Mouse (Mus musculus): Measurements from ENCODE around the gene Gm19345. TPM values are rescaled to one million over a fixed set of nuclear protein-coding genes. Genes with fewer than 3 reads are reported as not detected.

Gene Gm19345
- polyA plus RNA-seq, 1 experiment from 2014 or later = not detected

DNA sequence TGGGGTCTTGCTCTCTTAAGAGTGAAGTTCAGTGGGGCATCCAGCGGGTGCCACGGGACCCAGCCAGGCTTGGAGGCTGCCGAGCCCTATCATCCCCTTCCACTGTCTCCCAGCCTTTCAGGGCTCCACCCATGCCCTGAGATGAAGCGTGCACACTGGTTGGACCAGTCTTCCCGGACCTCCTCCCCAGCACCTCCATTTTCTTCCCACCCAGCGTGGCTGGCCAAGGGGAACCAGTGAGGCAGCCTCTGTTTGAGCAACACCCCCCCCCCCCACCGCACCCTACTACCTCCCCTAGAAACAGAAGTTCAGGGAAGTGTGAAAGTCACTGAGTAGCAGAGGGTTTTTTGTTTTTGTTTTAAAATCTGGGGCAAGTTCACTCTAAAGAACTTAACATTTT is 36.0 kb downstream of the Gm19345 start, which contains the start of gene Ceacam19:
TSS of gene Ceacam19 (minus strand) at position 117 of the 400 bp plus-strand sequence.
- 54% methylated on average over 7 of the region's 7 CpGs for WGBS
- no peak for ATAC-seq (ENCODE audit: borderline replicate concordance, extremely low read depth, low FRiP score, low TSS enrichment)

DNA sequence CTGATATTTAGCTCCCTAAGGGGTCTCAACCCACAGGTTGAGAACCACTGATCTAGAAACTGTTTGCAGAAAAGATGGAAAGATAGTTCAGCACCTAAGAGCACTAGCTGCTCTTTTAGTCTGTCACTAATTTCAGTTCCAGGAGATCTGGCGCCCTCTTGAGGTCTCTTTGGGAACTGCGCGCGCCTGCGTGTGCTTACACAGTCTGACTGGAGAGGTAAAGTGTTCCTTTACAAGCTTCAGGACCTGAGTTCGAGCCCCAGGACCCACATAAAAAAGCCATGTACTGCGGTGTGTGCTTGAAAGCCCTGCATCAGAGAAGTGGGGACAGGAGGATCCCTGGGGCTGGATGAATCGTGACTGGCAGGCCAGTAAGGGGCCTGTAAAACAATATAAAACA is 38.1 kb downstream of the Gm19345 start:
- Histone ChIP-seq H3K9me3 (no peaks in the 10 kb centered on the region), H3K4me3 (no peak overlapping the region), H3K4me1 (no peaks in the 10 kb centered on the region), H3K27me3 (no peaks in the 10 kb centered on the region), H3K9ac (no peak overlapping the region), H3K36me3 (no peaks in the 10 kb centered on the region), H3K4me2 (no peak overlapping the region), H3K27ac (no peak overlapping the region)
- 48% methylated on average over 8 of the region's 8 CpGs for WGBS
- no peak for ATAC-seq (ENCODE audit: borderline replicate concordance, extremely low read depth, low FRiP score, low TSS enrichment)

More for the DNA sequence above, 36.0 kb downstream of the Gm19345 start, which contains the start of gene Ceacam19:
- H3K9me3 ChIP-seq = no peaks in the 10 kb centered on the region
- no peak within 1 kb of the TSS for H3K4me2 ChIP-seq
- no peaks in the 10 kb centered on the region for H3K36me3 ChIP-seq
- no peaks in the 10 kb centered on the region for H3K27me3 ChIP-seq
- H3K9ac ChIP-seq = no peak within 1 kb of the TSS
- H3K4me3 ChIP-seq = no peak within 1 kb of the TSS
- no peak within 1 kb of the TSS for H3K27ac ChIP-seq
- no peaks in the 10 kb centered on the region for H3K4me1 ChIP-seq

Other genes starting within 250 kb of the Gm19345 start
- gene Clasrp, start 247.5 kb upstream of the Gm19345 start, polyA plus RNA-seq (2015; fragmentation: Nextera tagmentation; extraction: Ambion mirVana) = 46.4 and 51.4 TPM in 2 replicates
- gene Relb, start 222.6 kb upstream of the Gm19345 start, polyA plus RNA-seq (2015; fragmentation: Nextera tagmentation; extraction: Ambion mirVana) = 6.8 and 8.8 TPM in 2 replicates
- 81.8 and 86.8 TPM in 2 replicates for gene Clptm1, start 187.0 kb upstream of the Gm19345 start, polyA plus RNA-seq (2015; fragmentation: Nextera tagmentation; extraction: Ambion mirVana)
- 4.0 and 9.5 TPM in 2 replicates for gene Apoc2, start 174.1 kb upstream of the Gm19345 start, polyA plus RNA-seq (2015; fragmentation: Nextera tagmentation; extraction: Ambion mirVana)
- gene Gm44805, start 170.6 kb upstream of the Gm19345 start, polyA plus RNA-seq (2015; fragmentation: Nextera tagmentation; extraction: Ambion mirVana) = not detected in 2 replicates
- gene Apoc4, start 170.5 kb upstream of the Gm19345 start, polyA plus RNA-seq (2015; fragmentation: Nextera tagmentation; extraction: Ambion mirVana) = 0.42 and 1.3 TPM in 2 replicates
- 19.5 and 22.0 TPM in 2 replicates for gene Apoc1, start 159.3 kb upstream of the Gm19345 start, polyA plus RNA-seq (2015; fragmentation: Nextera tagmentation; extraction: Ambion mirVana)
- 458 and 503 TPM in 2 replicates for gene Apoe, start 152.8 kb upstream of the Gm19345 start, polyA plus RNA-seq (2015; fragmentation: Nextera tagmentation; extraction: Ambion mirVana)
- 149 and 157 TPM in 2 replicates for gene Tomm40, start 136.6 kb upstream of the Gm19345 start, polyA plus RNA-seq (2015; fragmentation: Nextera tagmentation; extraction: Ambion mirVana)
- 133 and 140 TPM in 2 replicates for gene Nectin2, start 101.5 kb upstream of the Gm19345 start, polyA plus RNA-seq (2015; fragmentation: Nextera tagmentation; extraction: Ambion mirVana)
- gene Bcam, start 81.0 kb upstream of the Gm19345 start, polyA plus RNA-seq (2015; fragmentation: Nextera tagmentation; extraction: Ambion mirVana) = 313 and 345 TPM in 2 replicates
- 15.2 and 16.1 TPM in 2 replicates for gene Cblc, start 55.2 kb upstream of the Gm19345 start, polyA plus RNA-seq (2015; fragmentation: Nextera tagmentation; extraction: Ambion mirVana)
- 4.3 and 4.7 TPM in 2 replicates for gene Bcl3, start 29.2 kb upstream of the Gm19345 start, polyA plus RNA-seq (2015; fragmentation: Nextera tagmentation; extraction: Ambion mirVana)
- not detected in 2 replicates for gene Ceacam16, start 9.3 kb downstream of the Gm19345 start, polyA plus RNA-seq (2015; fragmentation: Nextera tagmentation; extraction: Ambion mirVana)
- gene Ceacam19, start 36.0 kb downstream of the Gm19345 start, polyA plus RNA-seq (2015; fragmentation: Nextera tagmentation; extraction: Ambion mirVana) = not detected in 2 replicates
- gene Pvr, start 69.2 kb downstream of the Gm19345 start, polyA plus RNA-seq (2015; fragmentation: Nextera tagmentation; extraction: Ambion mirVana) = 19.0 and 22.5 TPM in 2 replicates
- gene Igsf23, start 98.8 kb downstream of the Gm19345 start, polyA plus RNA-seq (2015; fragmentation: Nextera tagmentation; extraction: Ambion mirVana) = 1.4 and 2.0 TPM in 2 replicates
- gene Ceacam20, start 113.4 kb downstream of the Gm19345 start, polyA plus RNA-seq (2015; fragmentation: Nextera tagmentation; extraction: Ambion mirVana) = not detected in 2 replicates
- not detected in 2 replicates for gene Nlrp9b, start 139.5 kb downstream of the Gm19345 start, polyA plus RNA-seq (2015; fragmentation: Nextera tagmentation; extraction: Ambion mirVana)
- not detected in 2 replicates for gene Vmn1r91, start 247.7 kb downstream of the Gm19345 start, polyA plus RNA-seq (2015; fragmentation: Nextera tagmentation; extraction: Ambion mirVana)